Mouse (Mus musculus) neural tube, embryonic 11.5 days (tissue): ENCODE measurements around the gene B4galt5. TPM values are rescaled to one million over a fixed set of nuclear protein-coding genes. Genes with fewer than 3 reads are reported as not detected.

ENCODE experiments used
- ATAC-seq: fragments of 200-750 bp; cut with Nextera tagmentation; 2 replicates; pipeline ENCODE4 v1.8.0; 2017; ENCODE audit warnings: moderate number of reproducible peaks, mild to moderate bottlenecking, moderate TSS enrichment, moderate library complexity; ENCODE audit not compliant: insufficient read depth, low FRiP score, low TSS enrichment
- DNase-seq: peaks from one replicate; pipeline ENCODE4 v3.0.0-alpha.2; 2015; ENCODE audit warnings: low spot score
- H3K27ac ChIP-seq: fragments of 300-500 bp; sonication (generic); 2 replicates; pipeline ENCODE4 v1.5.1; 2014; ENCODE audit warnings: low read depth, mild to moderate bottlenecking, low read length
- H3K27me3 ChIP-seq: fragments of 300-500 bp; sonication (generic); 2 replicates; pipeline ENCODE4 v1.6.1; 2014; ENCODE audit warnings: mild to moderate bottlenecking, low read length, mixed read lengths; ENCODE audit not compliant: control insufficient read depth, insufficient read depth
- H3K36me3 ChIP-seq: fragments of 300-500 bp; sonication (generic); 2 replicates; pipeline ENCODE4 v1.6.1; 2014; ENCODE audit warnings: mild to moderate bottlenecking, low read length, moderate library complexity, mixed read lengths; ENCODE audit not compliant: control insufficient read depth, insufficient read depth
- H3K4me1 ChIP-seq: fragments of 300-500 bp; sonication (generic); 2 replicates; pipeline ENCODE4 v1.6.1; 2014; ENCODE audit warnings: low read length, mixed read lengths; ENCODE audit not compliant: control insufficient read depth, insufficient read depth
- H3K4me2 ChIP-seq: fragments of 300-500 bp; sonication (generic); 2 replicates; pipeline ENCODE4 v1.6.1; 2014; ENCODE audit warnings: low read depth, mild to moderate bottlenecking, moderate library complexity
- H3K4me3 ChIP-seq: fragments of 300-500 bp; sonication (generic); 2 replicates; pipeline ENCODE4 v1.5.1; 2014; ENCODE audit warnings: low read depth, low read length
- H3K9ac ChIP-seq: fragments of 300-500 bp; sonication (generic); 2 replicates; pipeline ENCODE4 v1.6.1; 2014; ENCODE audit warnings: mild to moderate bottlenecking, low read length
- H3K9me3 ChIP-seq: fragments of 300-500 bp; sonication (generic); 2 replicates; pipeline ENCODE4 v1.6.1; 2016; ENCODE audit warnings: low read length; ENCODE audit not compliant: control insufficient read depth
- WGBS: fragments of 180-500 bp; shearing (Covaris S2); extraction: QIAGEN DNeasy Blood & Tissue Kit; methylation state at CpG from one replicate; pipeline ENCODE4 v1.1.7; 2014; 5-methylcytosine and 5-hydroxymethylcytosine counted together
- polyA plus RNA-seq: library from polyadenylated mRNA; unstranded; fragments of >200 nt; fragmentation: Nextera tagmentation; extraction: Ambion mirVana; gene quantifications from 2 replicates; pipeline ENCODE4 v1.2.1, GENCODE M21; 2014

Gene B4galt5
- polyA plus RNA-seq, 1 experiment from 2014 or later: 26.9 TPM

DNA sequence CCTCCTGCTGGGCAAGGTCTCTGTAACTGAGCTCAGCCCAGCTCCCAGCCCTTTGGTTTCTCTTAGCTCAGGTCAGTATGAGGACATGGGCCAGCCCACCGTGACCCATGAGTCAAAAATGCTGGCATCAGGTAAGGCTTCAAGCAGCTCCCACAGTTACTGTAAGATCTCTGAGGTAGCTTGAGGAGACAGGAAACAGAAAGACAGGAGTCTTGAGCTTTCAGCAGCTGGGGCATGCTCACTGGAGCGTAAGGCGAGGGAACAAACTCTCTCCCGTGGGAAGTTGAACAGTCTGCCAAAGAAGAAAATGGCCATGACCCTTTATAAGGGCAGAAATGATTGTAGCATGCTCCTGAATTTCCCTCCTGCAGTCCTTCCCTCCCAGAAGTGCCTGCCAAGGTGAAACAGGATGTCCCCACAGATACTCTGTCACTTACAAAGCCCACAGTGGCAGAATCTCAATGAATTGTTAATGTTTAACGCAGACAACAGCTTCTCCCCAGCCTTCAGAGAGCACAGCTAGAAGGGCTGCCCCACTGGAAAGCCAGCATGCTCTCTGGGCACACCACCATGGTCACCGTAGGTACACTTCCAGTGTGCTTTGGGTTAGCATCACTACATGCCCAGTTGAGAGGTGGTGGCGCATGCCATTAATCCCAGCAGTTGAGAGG lies 31.8 kb upstream of the B4galt5 start:
- no peaks in the 10 kb centered on the region for H3K4me1 ChIP-seq
- H3K36me3 ChIP-seq: no peaks in the 10 kb centered on the region
- H3K27ac ChIP-seq: no peak overlapping the region
- H3K9ac ChIP-seq: no peak overlapping the region
- H3K9me3 ChIP-seq: no peaks in the 10 kb centered on the region
- DNase-seq (no peak), ATAC-seq (no peak)
- H3K27me3 ChIP-seq: no peaks in the 10 kb centered on the region
- no peak overlapping the region for H3K4me3 ChIP-seq
- H3K4me2 ChIP-seq: no peak overlapping the region
- WGBS: 53% methylated on average over 7 of the region's 7 CpGs

DNA sequence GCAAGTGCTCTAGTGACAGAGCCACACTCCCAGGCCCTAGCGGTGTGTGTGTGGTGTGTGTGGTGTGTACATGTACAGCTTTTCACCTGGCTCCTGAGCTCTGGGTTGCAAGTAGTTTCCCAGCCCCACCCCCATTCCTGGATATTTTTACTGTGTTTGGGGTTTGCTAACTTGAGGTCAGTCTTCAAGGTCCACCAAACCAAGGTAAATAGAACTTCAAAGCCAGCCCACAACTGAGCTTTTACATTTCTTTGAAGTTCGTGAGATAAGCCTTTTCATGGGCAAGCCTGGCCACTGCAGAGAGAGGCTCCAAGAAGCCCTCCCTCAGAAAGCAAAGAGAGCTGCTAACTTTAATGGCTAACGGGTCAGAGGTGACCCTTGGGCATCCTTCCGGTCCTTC lies 30.0 kb upstream of the B4galt5 start:
- ATAC-seq: no peak
- H3K36me3 ChIP-seq: no peaks in the 10 kb centered on the region
- no peak overlapping the region for H3K9ac ChIP-seq
- no peaks in the 10 kb centered on the region for H3K27me3 ChIP-seq
- H3K9me3 ChIP-seq: no peaks in the 10 kb centered on the region
- 29% methylated on average over 4 of the region's 4 CpGs for WGBS
- no peaks in the 10 kb centered on the region for H3K4me1 ChIP-seq
- no peak overlapping the region for H3K4me2 ChIP-seq
- no peak overlapping the region for H3K4me3 ChIP-seq
- no peak for DNase-seq
- H3K27ac ChIP-seq: no peak overlapping the region

DNA sequence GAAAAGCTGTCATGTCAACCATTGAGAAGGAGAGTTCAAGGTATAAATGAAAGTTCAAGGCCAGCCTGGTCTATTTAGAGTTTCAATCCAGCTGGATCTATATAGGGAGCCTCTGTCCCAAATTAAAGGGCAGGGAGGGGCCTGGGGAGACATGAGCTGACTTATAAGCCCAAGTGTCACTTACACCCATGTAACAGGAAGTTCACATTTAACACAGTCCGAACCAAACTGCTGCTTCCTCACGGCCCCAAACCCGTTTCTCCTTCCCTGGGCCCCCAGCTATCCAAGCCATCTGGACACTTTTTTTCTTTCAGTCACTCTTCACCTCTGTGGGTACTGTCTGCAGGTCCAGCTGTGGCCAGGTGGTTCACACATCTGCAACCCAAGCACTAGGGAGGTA lies 28.7 kb upstream of the B4galt5 start:
- no peaks in the 10 kb centered on the region for H3K9me3 ChIP-seq
- no peak overlapping the region for H3K4me3 ChIP-seq
- no peaks in the 10 kb centered on the region for H3K36me3 ChIP-seq
- ATAC-seq (no peak), DNase-seq (no peak)
- 58% methylated on average over 3 of the region's 3 CpGs for WGBS
- no peaks in the 10 kb centered on the region for H3K27me3 ChIP-seq
- no peak overlapping the region for H3K27ac ChIP-seq
- no peak overlapping the region for H3K9ac ChIP-seq
- no peak overlapping the region for H3K4me2 ChIP-seq
- no peaks in the 10 kb centered on the region for H3K4me1 ChIP-seq

DNA sequence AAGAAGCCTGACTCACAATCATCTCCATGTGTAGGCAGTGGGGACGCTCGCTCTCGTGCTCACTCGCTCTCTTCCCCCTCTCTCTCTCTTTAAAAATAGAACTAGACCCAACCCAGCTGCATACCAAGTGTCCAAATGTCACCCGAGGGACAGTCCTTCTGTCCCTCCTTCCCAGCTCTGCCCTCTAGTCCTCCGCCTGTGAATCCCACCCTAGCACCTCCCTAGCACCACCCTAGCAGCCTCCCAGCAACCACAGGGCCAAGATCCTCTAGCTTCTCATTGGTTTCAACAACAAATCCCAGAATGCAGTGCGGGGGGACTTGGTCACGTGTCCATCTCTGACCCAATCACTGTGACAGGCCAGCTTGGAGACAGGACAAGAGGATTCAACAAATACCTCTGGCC lies 27.2 kb upstream of the B4galt5 start:
- Histone ChIP-seq H3K4me2 (no peak overlapping the region), H3K27me3 (no peaks in the 10 kb centered on the region), H3K9ac (no peak overlapping the region), H3K27ac (no peak overlapping the region), H3K9me3 (no peaks in the 10 kb centered on the region), H3K4me3 (no peak overlapping the region), H3K36me3 (no peaks in the 10 kb centered on the region), H3K4me1 (no peaks in the 10 kb centered on the region)
- ATAC-seq (no peak), DNase-seq (no peak)
- WGBS: 74% methylated on average over 8 of the region's 8 CpGs

DNA sequence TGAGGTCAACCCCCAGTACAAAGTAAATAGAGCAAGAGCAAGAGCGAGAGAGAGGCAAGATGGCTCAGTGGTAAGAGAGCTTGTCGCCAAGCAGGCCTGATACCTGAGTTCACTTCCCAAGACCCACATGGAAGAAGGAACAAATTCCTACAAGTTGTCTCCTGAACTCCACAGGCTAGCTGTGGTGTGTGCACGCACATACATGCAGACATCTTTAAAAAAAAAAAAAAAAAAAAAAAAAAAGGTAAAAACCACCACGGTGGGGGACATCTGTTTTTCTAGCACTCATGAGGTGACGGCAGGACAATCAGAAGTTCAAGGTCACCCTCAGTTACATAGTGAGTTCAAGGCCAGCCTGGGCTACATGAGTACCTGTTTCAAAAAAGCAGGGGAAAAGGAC lies 26.7 kb upstream of the B4galt5 start:
- no peak overlapping the region for H3K4me3 ChIP-seq
- no peak for DNase-seq
- no peak overlapping the region for H3K27ac ChIP-seq
- ATAC-seq: no peak
- H3K4me2 ChIP-seq: no peak overlapping the region
- no peak overlapping the region for H3K9ac ChIP-seq
- no peaks in the 10 kb centered on the region for H3K4me1 ChIP-seq
- 96% methylated on average over 5 of the region's 5 CpGs for WGBS
- no peaks in the 10 kb centered on the region for H3K9me3 ChIP-seq
- no peaks in the 10 kb centered on the region for H3K36me3 ChIP-seq
- H3K27me3 ChIP-seq: no peaks in the 10 kb centered on the region

DNA sequence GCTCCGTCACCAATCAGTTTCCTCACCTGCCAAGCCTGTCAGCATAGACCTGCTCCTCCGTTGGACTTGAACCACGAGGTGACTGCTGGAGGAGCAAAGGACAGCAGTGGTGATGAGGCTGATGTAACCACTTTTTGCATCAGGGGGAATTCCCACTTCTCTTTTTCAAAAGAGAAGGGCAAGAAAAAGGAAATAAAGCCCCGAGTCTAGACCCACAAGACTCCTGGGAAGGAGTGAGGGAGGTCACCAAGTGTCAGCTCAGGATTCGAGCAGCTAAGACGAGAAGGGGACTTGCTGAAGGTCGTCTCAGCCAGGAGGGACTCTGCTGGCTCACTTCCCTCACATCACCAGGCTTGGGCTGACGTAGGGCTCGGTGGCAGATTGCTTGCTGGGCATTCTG lies 26.2 kb upstream of the B4galt5 start:
- no peak overlapping the region for H3K4me3 ChIP-seq
- no peaks in the 10 kb centered on the region for H3K27me3 ChIP-seq
- no peaks in the 10 kb centered on the region for H3K9me3 ChIP-seq
- ATAC-seq (no peak), DNase-seq (no peak)
- H3K36me3 ChIP-seq: no peaks in the 10 kb centered on the region
- H3K27ac ChIP-seq: no peak overlapping the region
- WGBS: 87% methylated on average over 9 of the region's 9 CpGs
- H3K9ac ChIP-seq: no peak overlapping the region
- H3K4me1 ChIP-seq: no peaks in the 10 kb centered on the region
- H3K4me2 ChIP-seq: no peak overlapping the region

DNA sequence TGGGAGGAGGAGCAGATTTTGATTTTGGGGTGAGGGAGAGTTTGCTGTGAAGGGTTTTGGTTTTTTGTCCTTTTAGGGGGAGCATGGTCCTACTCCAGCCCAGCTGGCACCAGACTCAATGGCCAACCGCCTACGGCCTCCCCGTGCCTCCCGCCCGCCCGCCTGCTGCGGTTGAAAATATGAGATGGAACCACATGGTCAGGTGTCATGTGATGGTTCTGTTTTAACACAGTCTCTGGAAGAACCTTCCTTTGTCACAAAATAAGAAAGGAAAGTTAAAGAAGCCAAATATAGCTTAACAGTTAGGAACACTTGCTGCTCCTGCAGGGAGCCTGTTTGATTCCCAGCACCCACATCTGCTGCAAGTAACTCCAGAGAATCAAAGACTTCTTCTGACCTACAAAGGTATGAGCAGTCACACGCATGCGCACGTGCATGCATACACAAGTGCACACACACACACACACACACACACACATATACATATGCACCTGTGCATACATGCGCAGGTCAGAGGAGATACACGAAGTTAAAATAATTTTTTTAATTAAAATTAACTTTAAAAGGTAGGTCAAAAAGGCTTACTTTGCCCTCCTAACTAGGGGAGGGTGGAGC lies 25.3 kb upstream of the B4galt5 start:
- H3K36me3 ChIP-seq: no peaks in the 10 kb centered on the region
- H3K9me3 ChIP-seq: no peaks in the 10 kb centered on the region
- no peaks in the 10 kb centered on the region for H3K27me3 ChIP-seq
- ATAC-seq (no peak), DNase-seq (no peak)
- H3K4me1 ChIP-seq: no peaks in the 10 kb centered on the region
- H3K27ac ChIP-seq: no peak overlapping the region
- 91% methylated on average over 12 of the region's 12 CpGs for WGBS
- no peak overlapping the region for H3K4me2 ChIP-seq
- H3K4me3 ChIP-seq: no peak overlapping the region
- H3K9ac ChIP-seq: no peak overlapping the region

DNA sequence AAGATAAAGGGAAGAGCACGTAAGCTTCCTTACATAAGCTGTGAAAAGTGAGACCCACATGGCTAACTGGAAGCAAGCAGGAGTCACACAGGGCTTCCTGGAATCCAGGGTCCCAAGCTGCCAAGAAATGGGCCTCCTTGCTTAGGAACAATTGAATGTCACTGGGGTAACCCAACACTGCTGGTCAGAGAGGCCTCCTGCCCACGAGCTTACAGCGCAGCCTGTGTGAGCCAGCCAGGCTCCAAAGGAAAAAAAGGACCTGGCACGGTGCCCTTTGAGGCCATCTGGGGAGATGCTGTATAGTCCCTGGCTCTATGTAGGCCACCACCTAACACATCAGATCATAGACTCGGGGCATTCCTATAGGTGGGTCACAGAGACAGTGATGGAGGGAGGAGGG lies 24.3 kb upstream of the B4galt5 start:
- H3K4me1 ChIP-seq: no peaks in the 10 kb centered on the region
- H3K4me3 ChIP-seq: no peak overlapping the region
- ATAC-seq (no peak), DNase-seq (no peak)
- H3K27ac ChIP-seq: no peak overlapping the region
- H3K4me2 ChIP-seq: no peak overlapping the region
- no peaks in the 10 kb centered on the region for H3K36me3 ChIP-seq
- WGBS: 82% methylated on average over 5 of the region's 5 CpGs
- no peaks in the 10 kb centered on the region for H3K9me3 ChIP-seq
- no peak overlapping the region for H3K9ac ChIP-seq
- no peaks in the 10 kb centered on the region for H3K27me3 ChIP-seq

DNA sequence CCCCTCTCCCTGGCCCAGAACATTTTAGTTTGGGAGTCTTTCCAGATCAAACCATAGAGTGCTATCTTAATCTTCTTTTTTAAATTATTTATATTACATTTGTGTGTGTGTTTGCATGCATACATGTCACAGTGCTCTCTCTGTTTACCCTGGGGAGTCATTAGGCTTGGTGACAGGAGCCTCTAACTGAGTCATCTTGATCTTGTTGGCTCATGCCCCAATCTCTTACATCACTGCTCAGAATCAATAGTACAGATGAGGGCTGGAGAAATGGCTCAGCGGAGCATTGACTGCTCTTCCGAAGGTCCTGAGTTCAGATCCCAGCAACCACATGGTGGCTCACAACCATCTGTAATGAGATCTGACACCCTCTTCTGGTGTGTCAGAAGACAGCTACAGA lies 22.5 kb upstream of the B4galt5 start:
- 94% methylated on average over 2 of the region's 2 CpGs for WGBS
- Histone ChIP-seq H3K4me3 (no peak overlapping the region), H3K9ac (no peak overlapping the region), H3K4me1 (no peaks in the 10 kb centered on the region), H3K36me3 (no peaks in the 10 kb centered on the region), H3K27me3 (no peaks in the 10 kb centered on the region), H3K4me2 (no peak overlapping the region), H3K27ac (no peak overlapping the region), H3K9me3 (no peaks in the 10 kb centered on the region)
- DNase-seq (no peak), ATAC-seq (no peak)
